Mouse (Mus musculus): ENCODE measurements around the gene Hexb. TPM values are rescaled to one million over a fixed set of nuclear protein-coding genes. Genes with fewer than 3 reads are reported as not detected.
"Not testable (repeated sequence)": the region's sequence is repeated elsewhere in the genome, so short reads cannot be mapped to it uniquely, and the experiment has no call there.

Gene Hexb
- total and polyA plus RNA-seq, 3 experiments = 7.6 to 141 (median 33.0) TPM

GRCm38 (mm10) chr13:97137466-97138400 lies 60.4 kb downstream of the Hexb start, which contains the start of the genes Gfm2 and Nsa2:
Gene Gfm2 (plus strand): TSS chr13:97137937.
Gene Nsa2 (minus strand): TSS chr13:97137937.
- H3K4me1 ChIP-seq (ENCODE audit: insufficient read depth, low read depth, low read length) = peaks cover 8% of the 10 kb centered on the region
- DNase-seq (ENCODE audit: low spot score) (peak; percentile 69), ATAC-seq (ENCODE audit: extremely low read depth, insufficient number of reproducible peaks, low FRiP score, poor library complexity, severe bottlenecking) (peak; percentile 98)
- H3K27me3 ChIP-seq (ENCODE audit: insufficient read depth, low read length) = no peaks in the 10 kb centered on the region
- no peaks in the 10 kb centered on the region for H3K9me3 ChIP-seq (replicated peaks)
- peaks cover 51% of the 10 kb centered on the region for H3K36me3 ChIP-seq (replicated peaks)
- no peak for TF ChIP-seq TAL1 (conservative IDR thresholded peaks at IDR 0.05; ENCODE audit: low read depth, low read length)
- no peak for TF ChIP-seq CTCF (IDR thresholded peaks at IDR 0.05; ENCODE audit: low read depth, low read length)
- no peak for TF ChIP-seq GATA2 (IDR thresholded peaks at IDR 0.05; ENCODE audit: borderline replicate concordance, low read depth, low read length)
- no peak for TF ChIP-seq POLR2AphosphoS5 (IDR thresholded peaks at IDR 0.05; ENCODE audit: insufficient replicate concordance, low read depth, low read length)
- TF ChIP-seq GATA1 (IDR thresholded peaks at IDR 0.05; ENCODE audit: borderline replicate concordance, low read length) = no peak
- peak within 1 kb of the TSS; percentile 94 for H3K4me3 ChIP-seq (ENCODE audit: low read depth, low read length)

GRCm38 (mm10) chr13:97130413-97130812 lies 67.7 kb downstream of the Hexb start:
- H3K4me1 ChIP-seq (ENCODE audit: insufficient read depth, low read depth, low read length); DNase-seq (ENCODE audit: low spot score); ATAC-seq (ENCODE audit: extremely low read depth, insufficient number of reproducible peaks, low FRiP score, poor library complexity, severe bottlenecking); H3K27me3 ChIP-seq (ENCODE audit: insufficient read depth, low read length); H3K4me3 ChIP-seq (ENCODE audit: low read depth, low read length); H3K9me3 ChIP-seq (replicated peaks): not testable (repeated sequence)
- H3K36me3 ChIP-seq (replicated peaks) = peaks cover 43% of the 10 kb centered on the region

GRCm38 (mm10) chr13:97129654-97130053 lies 68.5 kb downstream of the Hexb start:
- not testable (repeated sequence) for H3K27me3 ChIP-seq (ENCODE audit: insufficient read depth, low read length)

More at GRCm38 (mm10) chr13:97129654-97130053, 68.5 kb downstream of the Hexb start:
- DNase-seq (ENCODE audit: low spot score); H3K4me1 ChIP-seq (ENCODE audit: insufficient read depth, low read depth, low read length); ATAC-seq (ENCODE audit: extremely low read depth, insufficient number of reproducible peaks, low FRiP score, poor library complexity, severe bottlenecking); H3K4me3 ChIP-seq (ENCODE audit: low read depth, low read length); H3K9me3 ChIP-seq (replicated peaks): not testable (repeated sequence)
- H3K36me3 ChIP-seq (replicated peaks) = peaks cover 35% of the 10 kb centered on the region

Other genes with a start within 250 kb of the Hexb start
- gene 1700029F12Rik, start 164.0 kb downstream of the Hexb start, total RNA-seq (2014; fragmentation: Nextera tagmentation) = not detected in 2 replicates
- gene 1700029F12Rik, start 164.0 kb downstream of the Hexb start, total RNA-seq (2017) = not detected in 2 replicates
- not detected in 2 replicates for gene 1700029F12Rik, start 164.0 kb downstream of the Hexb start, polyA plus RNA-seq (2012)
- gene Fam169a, start 131.1 kb downstream of the Hexb start, total RNA-seq (2014; fragmentation: Nextera tagmentation) = not detected in 2 replicates
- gene Fam169a, start 131.1 kb downstream of the Hexb start, total RNA-seq (2017) = 0.29 and 0.49 TPM in 2 replicates
- not detected in 2 replicates for gene Fam169a, start 131.1 kb downstream of the Hexb start, polyA plus RNA-seq (2012)
- gene Gm6169, start 99.1 kb downstream of the Hexb start, total RNA-seq (2014; fragmentation: Nextera tagmentation) = 1.4 and 3.0 TPM in 2 replicates
- 0.82 and 1.9 TPM in 2 replicates for gene Gm6169, start 99.1 kb downstream of the Hexb start, total RNA-seq (2017)
- gene Gm6169, start 99.1 kb downstream of the Hexb start, polyA plus RNA-seq (2012) = 0.07 and 0.10 TPM in 2 replicates
- 55.8 and 62.5 TPM in 2 replicates for gene Gfm2, start 60.4 kb downstream of the Hexb start, total RNA-seq (2014; fragmentation: Nextera tagmentation)
- 41.9 and 51.4 TPM in 2 replicates for gene Gfm2, start 60.4 kb downstream of the Hexb start, total RNA-seq (2017)
- gene Gfm2, start 60.4 kb downstream of the Hexb start, polyA plus RNA-seq (2012) = 16.6 and 28.4 TPM in 2 replicates
- 267 and 321 TPM in 2 replicates for gene Nsa2, start 60.4 kb downstream of the Hexb start, total RNA-seq (2014; fragmentation: Nextera tagmentation)
- 209 and 229 TPM in 2 replicates for gene Nsa2, start 60.4 kb downstream of the Hexb start, total RNA-seq (2017)
- gene Nsa2, start 60.4 kb downstream of the Hexb start, polyA plus RNA-seq (2012) = 24.3 and 24.6 TPM in 2 replicates
- 0.29 and 0.38 TPM in 2 replicates for gene Enc1, start 42.7 kb upstream of the Hexb start, total RNA-seq (2014; fragmentation: Nextera tagmentation)
- 0.81 and 0.82 TPM in 2 replicates for gene Enc1, start 42.7 kb upstream of the Hexb start, total RNA-seq (2017)
- gene Enc1, start 42.7 kb upstream of the Hexb start, polyA plus RNA-seq (2012) = 0.20 and 0.24 TPM in 2 replicates

Measured in G1E (cell line).